Mouse (Mus musculus) yolk sac, embryonic 10.5 days (tissue): ENCODE measurements around the gene Stk38.
"Not testable (repeated sequence)": the region's sequence is repeated elsewhere in the genome, so short reads cannot be mapped to it uniquely, and the experiment has no call there.

ENCODE experiments used
- DNase-seq: peaks from one replicate; pipeline ENCODE4 v3.0.0-alpha.2; 2017; ENCODE audit warnings: low spot score

Stk38 gene

DNA sequence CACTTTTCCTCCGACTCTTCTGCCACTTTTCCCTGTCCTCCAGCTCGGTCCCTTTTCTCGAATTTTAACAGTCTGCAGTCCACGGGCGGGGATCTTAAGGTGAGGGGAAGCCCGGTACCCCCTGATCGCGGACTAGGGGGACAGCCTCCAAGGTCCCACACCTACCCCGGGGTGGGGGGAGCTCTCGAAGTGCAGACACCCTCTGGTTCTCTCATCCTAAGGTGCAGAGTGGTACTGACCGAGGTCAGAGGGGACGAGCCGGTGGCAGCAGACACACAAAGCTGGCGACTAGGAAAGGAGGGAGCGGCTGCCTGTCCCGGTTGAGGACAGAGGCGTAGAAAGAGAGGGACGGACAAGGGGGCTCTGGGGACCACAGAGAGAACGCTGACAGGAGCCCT is 553 bp downstream of the Stk38 start:
- DNase-seq, result no peak

GRCm38 (mm10) chr17:29006812-29007211 is 983 bp downstream of the Stk38 start:
- DNase-seq, result no peak

DNA sequence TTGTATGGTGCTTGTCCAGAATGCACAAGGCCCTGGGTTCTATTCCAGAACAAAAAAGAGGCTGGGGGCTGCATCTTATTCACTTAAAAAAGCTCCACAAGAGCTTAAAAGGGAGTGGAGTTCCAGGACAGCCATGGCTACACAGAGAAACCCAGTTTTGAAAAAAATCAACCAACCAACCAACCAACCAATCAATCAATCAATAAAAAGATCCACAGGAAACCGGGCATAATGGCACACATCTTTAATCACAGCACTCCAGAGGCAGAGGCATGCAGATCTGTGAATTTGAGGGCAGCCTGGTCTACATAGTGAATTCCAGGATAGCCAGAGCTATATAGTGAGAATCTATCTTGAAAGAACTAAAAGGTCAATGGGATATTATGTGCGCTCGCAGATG is 2.8 kb downstream of the Stk38 start:
- DNase-seq, result no peak

DNA sequence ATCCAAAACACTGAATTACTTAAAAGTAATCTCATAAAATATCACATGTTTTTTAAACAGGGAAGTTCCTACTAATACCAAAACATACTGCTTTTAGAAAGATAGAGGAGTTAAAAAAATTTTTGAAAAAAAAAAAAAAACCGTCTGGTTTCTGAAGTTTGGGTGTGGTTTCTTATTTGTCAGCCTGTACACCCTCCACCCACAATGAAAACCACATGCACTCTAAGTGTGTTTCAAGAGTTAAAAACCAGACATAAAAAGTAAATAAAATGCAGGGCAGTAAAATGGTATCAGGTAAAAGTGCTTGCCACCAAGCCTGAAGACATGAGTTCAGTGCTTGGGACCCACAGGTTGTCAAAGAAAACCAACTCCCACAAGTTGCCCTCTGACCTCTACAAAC is 4.1 kb downstream of the Stk38 start:
- no peak for DNase-seq

GRCm38 (mm10) chr17:29000465-29000864 is 7.3 kb downstream of the Stk38 start:
- no peak for DNase-seq

GRCm38 (mm10) chr17:28994615-28995014 is 13.2 kb downstream of the Stk38 start:
- no peak for DNase-seq

- DNase-seq, result not testable (repeated sequence)
Observed at GRCm38 (mm10) chr17:28993004-28993403, 14.8 kb downstream of the Stk38 start.

- DNase-seq, result no peak
Observed at GRCm38 (mm10) chr17:28992105-28992504, 15.7 kb downstream of the Stk38 start.

DNA sequence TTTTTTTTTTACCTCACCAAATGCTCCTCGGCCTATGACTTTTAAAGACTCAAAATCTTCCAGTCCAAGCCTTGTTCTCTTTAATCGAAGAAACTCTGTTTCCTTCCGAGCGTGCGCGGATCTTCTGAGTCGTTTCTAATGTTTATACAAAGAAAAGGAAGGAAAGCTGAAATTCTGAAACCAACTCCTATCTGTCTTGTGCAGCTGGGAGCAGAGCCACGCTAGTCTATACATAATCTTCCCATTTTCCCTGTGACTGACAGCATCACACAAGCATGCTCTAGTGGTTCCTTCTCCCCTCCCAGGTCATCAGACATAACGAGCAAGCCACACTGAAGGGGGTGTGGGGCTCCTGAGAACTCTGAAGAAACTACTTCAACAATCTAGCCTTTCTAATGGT is 16.5 kb downstream of the Stk38 start:
- DNase-seq, result no peak

GRCm38 (mm10) chr17:28990060-28990459 is 17.7 kb downstream of the Stk38 start:
- no peak for DNase-seq

- DNase-seq, result no peak
Observed at GRCm38 (mm10) chr17:28988996-28989395, 18.8 kb downstream of the Stk38 start.

GRCm38 (mm10) chr17:28988291-28988690 is 19.5 kb downstream of the Stk38 start:
- no peak for DNase-seq

GRCm38 (mm10) chr17:28987713-28988112 is 20.1 kb downstream of the Stk38 start:
- DNase-seq, result no peak

DNA sequence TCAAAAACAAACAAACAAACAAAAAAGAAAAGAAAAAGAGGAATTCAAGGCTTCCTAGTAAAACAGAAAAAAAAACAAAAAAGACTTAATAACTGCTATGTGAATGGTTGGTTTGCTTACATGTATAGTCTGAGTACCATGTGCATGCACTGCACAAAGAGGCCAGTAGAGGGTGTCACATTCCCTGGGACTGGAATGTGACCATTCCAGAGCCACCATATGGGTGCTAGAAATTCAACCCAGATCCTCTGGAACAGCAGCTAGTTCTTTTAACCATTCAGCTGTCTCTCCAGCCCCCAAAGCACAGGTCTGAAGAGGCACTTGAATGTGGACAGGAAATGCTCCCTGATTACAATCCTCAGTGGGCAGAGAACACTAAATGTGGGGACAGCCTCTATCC is 21.0 kb downstream of the Stk38 start:
- no peak for DNase-seq

- no peak for DNase-seq
Observed at GRCm38 (mm10) chr17:28984724-28985420, 22.9 kb downstream of the Stk38 start.

- no peak for DNase-seq
Observed at GRCm38 (mm10) chr17:28982591-28982990, 25.2 kb downstream of the Stk38 start.

DNA sequence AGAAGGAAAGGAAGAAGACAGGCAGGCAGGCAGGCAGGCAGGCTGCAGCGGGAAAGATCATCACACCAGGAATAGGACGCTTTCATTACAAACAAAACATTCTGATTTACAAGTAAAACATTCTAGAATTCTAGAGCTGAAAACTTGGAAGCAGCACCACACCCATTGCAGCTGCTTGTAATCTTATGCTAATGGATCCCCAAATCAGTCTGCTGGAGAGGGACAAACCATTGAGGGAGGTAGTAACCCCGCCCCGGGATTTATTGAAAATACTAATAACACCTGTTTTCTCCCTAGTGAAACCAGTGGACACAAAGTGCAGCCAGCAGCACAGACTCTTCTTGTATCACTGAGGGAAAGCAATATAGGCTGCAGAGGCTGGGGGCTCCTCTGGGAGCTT is 26.7 kb downstream of the Stk38 start:
- DNase-seq, result no peak

- DNase-seq, result peak; percentile 67
Observed at GRCm38 (mm10) chr17:28979091-28979490, 28.7 kb downstream of the Stk38 start.

GRCm38 (mm10) chr17:28970122-28970521 is 37.7 kb downstream of the Stk38 start:
- no peak for DNase-seq

GRCm38 (mm10) chr17:28967021-28967610 is 40.7 kb downstream of the Stk38 start:
- DNase-seq, result no peak

DNA sequence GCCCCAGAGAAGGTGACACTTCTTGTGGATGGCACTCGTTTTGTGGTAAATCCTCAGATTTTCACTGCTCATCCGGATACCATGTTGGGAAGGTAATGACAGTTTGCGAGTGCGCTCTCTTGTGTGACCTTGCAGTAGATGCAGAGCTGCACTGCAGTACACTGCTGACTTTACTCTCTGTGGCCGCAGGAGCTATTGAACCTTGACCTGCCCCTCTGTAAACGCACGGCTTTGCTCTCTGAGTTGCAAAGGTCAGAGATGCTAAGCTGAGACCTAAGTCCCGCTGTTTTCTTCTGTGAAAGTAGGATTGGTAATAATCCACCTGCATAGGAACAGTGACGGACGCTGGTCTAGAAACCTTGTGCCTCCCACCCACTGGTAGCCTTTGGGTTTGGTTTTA is 46.2 kb downstream of the Stk38 start:
- DNase-seq, result peak; percentile 83

- peak; percentile 36 for DNase-seq
Observed at GRCm38 (mm10) chr17:28960597-28960996, 47.2 kb downstream of the Stk38 start.

DNA sequence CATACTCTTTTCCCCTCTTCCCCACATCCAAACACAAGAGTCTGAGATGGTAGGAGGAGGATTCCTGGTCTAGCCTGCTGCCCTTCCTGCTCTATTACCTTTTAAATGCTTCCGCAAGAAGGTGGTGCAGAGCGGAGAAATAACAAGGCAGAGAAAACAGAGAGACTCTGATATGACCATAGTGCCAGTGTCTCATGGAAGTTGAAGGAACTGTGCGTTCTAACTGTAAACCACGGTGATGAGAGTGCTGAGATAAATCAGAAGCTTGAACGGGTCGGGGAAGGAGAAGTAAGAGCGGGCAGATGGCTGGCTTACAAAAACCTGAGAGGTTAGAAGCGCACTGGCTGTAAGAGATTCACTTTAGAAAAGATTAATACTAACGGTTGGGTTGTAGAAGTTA is 53.4 kb downstream of the Stk38 start:
- DNase-seq, result no peak

- DNase-seq, result no peak
Observed at GRCm38 (mm10) chr17:28953251-28953650, 54.5 kb downstream of the Stk38 start.
